Mouse (Mus musculus) kidney, postnatal 4 days (tissue): Measurements from ENCODE around the gene Fntb.
A peak's percentile ranks its signal among the peaks of the same experiment; 100 is the strongest.

Experiments used
- DNase-seq, 2 experiments: peaks; one replicate each; pipeline ENCODE4 v3.0.0; 2021; ENCODE audit warnings: mixed read lengths in 2 of 2

The Fntb gene

GRCm38 (mm10) chr12:76961932-76962891 lies 196.8 kb downstream of the Fntb start, which contains the start of gene Max:
Max (minus strand) TSS chr12:76962201.
- peak; percentile 98 to 99 for DNase-seq

- no peak for DNase-seq
Observed at GRCm38 (mm10) chr12:76965089-76965488, 199.7 kb downstream of the Fntb start.

- peak in 1 of 2 experiments; percentile 36 for DNase-seq
Observed at GRCm38 (mm10) chr12:76965876-76966275, 200.5 kb downstream of the Fntb start.
